Mouse (Mus musculus): Measurements from ENCODE around the gene Slc27a4. TPM values are rescaled to one million over a fixed set of nuclear protein-coding genes. Genes with fewer than 3 reads are reported as not detected.

The Slc27a4 gene
- polyA plus RNA-seq, 1 experiment, result 8.7 TPM

GRCm38 (mm10) chr2:29817426-29818232 lies 15.2 kb downstream of the Slc27a4 start:
- no peaks in the 10 kb centered on the region for H3K36me3 ChIP-seq (ENCODE audit: control insufficient read depth, insufficient read depth, low read length, poor library complexity, severe bottlenecking)
- peaks cover 6% of the 10 kb centered on the region for H3K4me1 ChIP-seq (ENCODE audit: control insufficient read depth, insufficient read depth, low read length)
- H3K9ac ChIP-seq (ENCODE audit: low read depth, poor library complexity, severe bottlenecking), result no peak overlapping the region
- TF ChIP-seq EP300 (IDR thresholded peaks at IDR 0.05; ENCODE audit: insufficient read depth, low read depth, low read length) (no peak), CTCF (IDR thresholded peaks at IDR 0.05; ENCODE audit: low read depth, low read length) (peak; percentile 72)
- no peaks in the 10 kb centered on the region for H3K9me3 ChIP-seq (replicated peaks; ENCODE audit: control insufficient read depth, insufficient read depth, low read length, poor library complexity, severe bottlenecking)
- H3K27ac ChIP-seq (ENCODE audit: insufficient read depth, low read length), result no peak overlapping the region
- H3K4me3 ChIP-seq (ENCODE audit: low read depth, low read length), result no peak overlapping the region
- H3K27me3 ChIP-seq (ENCODE audit: control insufficient read depth, insufficient read depth, low read length, poor library complexity, severe bottlenecking), result no peaks in the 10 kb centered on the region

DNA sequence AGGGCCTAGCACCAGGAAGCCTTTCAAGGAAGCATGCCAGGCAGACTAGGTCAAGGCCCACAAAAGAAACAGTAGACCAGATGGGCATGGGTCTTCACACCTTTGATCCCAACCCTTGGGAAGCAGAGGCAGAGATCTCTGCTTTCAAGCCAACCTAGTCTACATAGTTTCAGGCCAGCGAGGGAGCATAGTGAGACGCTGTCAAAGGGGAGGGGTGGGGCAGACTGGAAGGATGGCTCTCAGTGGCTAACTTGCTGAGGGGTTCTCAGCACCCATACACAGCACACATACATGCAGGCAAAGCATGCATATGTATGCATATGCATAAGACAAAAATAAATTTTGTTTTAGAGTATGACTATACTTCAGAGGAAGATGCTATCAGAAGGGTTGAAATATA lies 16.9 kb downstream of the Slc27a4 start:
- TF ChIP-seq CTCF (IDR thresholded peaks at IDR 0.05; ENCODE audit: low read depth, low read length) (no peak), EP300 (IDR thresholded peaks at IDR 0.05; ENCODE audit: insufficient read depth, low read depth, low read length) (no peak), POLR2A (IDR thresholded peaks at IDR 0.05; ENCODE audit: insufficient read depth, low read length) (no peak)
- H3K4me1 ChIP-seq (ENCODE audit: control insufficient read depth, insufficient read depth, low read length), result peaks cover 6% of the 10 kb centered on the region
- H3K36me3 ChIP-seq (ENCODE audit: control insufficient read depth, insufficient read depth, low read length, poor library complexity, severe bottlenecking), result no peaks in the 10 kb centered on the region
- H3K27ac ChIP-seq (ENCODE audit: insufficient read depth, low read length), result no peak overlapping the region
- H3K4me3 ChIP-seq (ENCODE audit: low read depth, low read length), result no peak overlapping the region
- H3K9ac ChIP-seq (ENCODE audit: low read depth, poor library complexity, severe bottlenecking), result no peak overlapping the region
- H3K9me3 ChIP-seq (replicated peaks; ENCODE audit: control insufficient read depth, insufficient read depth, low read length, poor library complexity, severe bottlenecking), result no peaks in the 10 kb centered on the region
- no peaks in the 10 kb centered on the region for H3K27me3 ChIP-seq (ENCODE audit: control insufficient read depth, insufficient read depth, low read length, poor library complexity, severe bottlenecking)

DNA sequence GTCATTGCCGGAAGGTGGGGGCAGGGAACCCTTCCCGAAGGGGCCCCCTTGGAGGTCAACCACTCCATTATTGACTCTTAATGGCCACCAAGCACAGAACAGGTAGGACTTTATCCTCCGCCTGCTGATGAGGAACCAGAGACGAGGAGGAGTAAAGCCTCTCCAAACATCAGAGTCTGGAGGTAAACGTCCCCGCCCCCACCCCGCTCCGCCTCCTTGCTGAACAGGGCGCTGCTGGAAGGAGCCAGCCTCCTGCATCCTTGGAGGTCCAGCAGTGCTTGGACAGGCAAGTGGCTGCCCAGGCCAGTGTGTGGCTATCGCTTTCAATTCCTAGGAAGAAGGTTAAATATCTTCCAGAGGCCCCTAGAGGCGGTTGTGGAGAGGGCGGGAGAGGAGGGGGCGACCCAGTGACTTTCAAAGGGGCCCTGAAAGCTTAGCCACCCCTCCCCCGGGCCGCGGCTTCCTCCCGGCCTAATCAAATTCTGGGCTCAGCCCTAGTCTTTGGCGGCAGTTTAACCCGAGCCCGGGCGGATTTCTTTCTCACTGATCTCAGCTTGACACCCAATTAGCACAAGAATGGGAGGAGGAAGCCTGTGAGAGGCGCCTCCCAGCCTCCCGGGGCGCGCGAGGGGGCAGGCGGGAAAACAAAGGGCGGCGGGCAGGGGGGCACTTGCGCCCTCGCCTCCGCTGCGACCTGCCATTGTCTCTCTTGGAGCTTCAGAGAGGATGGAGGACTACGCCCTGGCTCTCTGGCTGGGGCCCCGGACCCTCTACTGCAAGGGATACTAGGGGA lies 17.8 kb downstream of the Slc27a4 start, which contains the start of gene Urm1:
Gene Urm1, plus strand, starts transcription at position 51 of the 793 bp plus-strand sequence.
- Histone ChIP-seq H3K9ac (ENCODE audit: low read depth, poor library complexity, severe bottlenecking) (peak within 1 kb of the TSS; percentile 37; the same call in 1 of the 2 replicates), H3K36me3 (ENCODE audit: control insufficient read depth, insufficient read depth, low read length, poor library complexity, severe bottlenecking) (no peaks in the 10 kb centered on the region), H3K4me3 (ENCODE audit: low read depth, low read length) (peak within 1 kb of the TSS; percentile 48), H3K9me3 (replicated peaks; ENCODE audit: control insufficient read depth, insufficient read depth, low read length, poor library complexity, severe bottlenecking) (no peaks in the 10 kb centered on the region), H3K27me3 (ENCODE audit: control insufficient read depth, insufficient read depth, low read length, poor library complexity, severe bottlenecking) (no peaks in the 10 kb centered on the region), H3K4me1 (ENCODE audit: control insufficient read depth, insufficient read depth, low read length) (peaks cover 6% of the 10 kb centered on the region), H3K27ac (ENCODE audit: insufficient read depth, low read length) (peak within 1 kb of the TSS; percentile 93)
- TF ChIP-seq EP300 (IDR thresholded peaks at IDR 0.05; ENCODE audit: insufficient read depth, low read depth, low read length), result peak; percentile 93
- TF ChIP-seq CTCF (IDR thresholded peaks at IDR 0.05; ENCODE audit: low read depth, low read length), result no peak

DNA sequence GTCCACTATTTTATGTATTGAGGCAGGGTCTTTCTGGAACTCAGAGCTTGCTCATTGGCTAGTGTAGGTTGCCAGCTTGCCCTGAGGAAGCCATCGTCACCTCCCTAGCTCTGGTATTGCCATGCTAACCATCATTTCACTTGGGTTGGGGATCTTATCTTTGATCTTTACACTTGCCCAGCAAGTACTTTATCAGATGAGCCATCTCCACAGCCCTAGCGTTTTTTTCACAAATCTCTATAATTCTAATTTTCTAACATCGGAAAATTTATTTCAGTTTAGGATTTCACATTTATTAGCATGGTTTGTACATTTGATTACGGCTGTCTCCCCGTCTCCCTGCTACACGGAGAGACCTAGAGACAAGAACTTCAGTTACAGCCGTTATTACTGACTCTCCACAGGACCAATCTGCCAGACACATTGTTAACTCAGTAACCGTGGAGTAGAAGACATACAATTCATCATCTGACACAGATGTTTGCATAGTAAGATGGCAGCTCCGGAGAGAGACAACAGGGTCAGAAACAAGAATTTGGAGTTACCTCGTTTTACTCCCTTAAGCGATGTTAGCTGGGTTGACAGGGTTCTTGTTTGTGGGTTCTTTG lies 24.0 kb downstream of the Slc27a4 start:
- H3K36me3 ChIP-seq (ENCODE audit: control insufficient read depth, insufficient read depth, low read length, poor library complexity, severe bottlenecking), result no peaks in the 10 kb centered on the region
- H3K9ac ChIP-seq (ENCODE audit: low read depth, poor library complexity, severe bottlenecking), result peak overlapping the region; percentile 60
- TF ChIP-seq POLR2A (IDR thresholded peaks at IDR 0.05; ENCODE audit: insufficient read depth, low read length) (no peak), EP300 (IDR thresholded peaks at IDR 0.05; ENCODE audit: insufficient read depth, low read depth, low read length) (no peak), CTCF (IDR thresholded peaks at IDR 0.05; ENCODE audit: low read depth, low read length) (no peak)
- no peaks in the 10 kb centered on the region for H3K4me1 ChIP-seq (ENCODE audit: control insufficient read depth, insufficient read depth, low read length)
- peak overlapping the region; percentile 73 for H3K27ac ChIP-seq (ENCODE audit: insufficient read depth, low read length)
- no peaks in the 10 kb centered on the region for H3K9me3 ChIP-seq (replicated peaks; ENCODE audit: control insufficient read depth, insufficient read depth, low read length, poor library complexity, severe bottlenecking)
- H3K27me3 ChIP-seq (ENCODE audit: control insufficient read depth, insufficient read depth, low read length, poor library complexity, severe bottlenecking), result no peaks in the 10 kb centered on the region
- H3K4me3 ChIP-seq (ENCODE audit: low read depth, low read length), result peak overlapping the region; percentile 100

DNA sequence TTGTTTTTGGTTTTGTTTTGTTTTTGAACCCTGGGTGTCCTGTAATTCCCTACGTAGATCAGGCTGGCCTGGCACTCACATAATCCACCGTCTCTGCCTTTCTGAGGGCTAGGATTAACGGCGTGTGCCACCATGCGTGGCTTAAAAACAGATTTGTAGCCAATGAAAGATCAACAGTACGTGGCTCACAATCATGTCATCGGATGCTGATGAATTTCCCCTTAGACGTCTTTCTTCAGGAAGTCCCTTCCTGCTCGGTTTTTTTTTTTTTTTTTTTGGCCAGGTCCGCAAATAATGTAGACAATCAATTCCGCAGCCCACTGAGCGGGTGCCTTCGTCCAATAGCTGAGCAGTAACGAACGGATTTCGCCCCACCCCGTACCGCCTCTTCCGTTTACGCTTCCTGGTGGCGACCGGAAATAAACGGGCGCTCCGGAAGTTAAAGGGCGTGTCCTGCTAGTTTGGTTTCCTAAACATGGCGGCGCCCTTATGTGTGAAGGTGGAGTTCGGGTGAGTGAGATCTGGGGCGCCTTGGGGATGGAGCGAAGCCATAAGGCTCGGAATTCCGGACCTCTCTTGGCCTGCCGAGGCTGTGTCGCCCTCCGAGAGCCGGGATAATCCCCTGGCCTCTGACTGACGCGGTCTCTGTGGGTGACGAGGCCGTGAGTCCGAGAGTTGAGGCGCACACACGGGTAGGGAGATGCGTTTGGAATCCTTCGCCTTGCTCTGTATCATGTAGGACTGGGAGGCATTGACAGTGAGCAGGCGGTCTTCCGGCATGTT lies 24.7 kb downstream of the Slc27a4 start:
- no peak for TF ChIP-seq CTCF (IDR thresholded peaks at IDR 0.05; ENCODE audit: low read depth, low read length)
- TF ChIP-seq POLR2A (IDR thresholded peaks at IDR 0.05; ENCODE audit: insufficient read depth, low read length), result no peak
- TF ChIP-seq EP300 (IDR thresholded peaks at IDR 0.05; ENCODE audit: insufficient read depth, low read depth, low read length), result no peak
- H3K27me3 ChIP-seq (ENCODE audit: control insufficient read depth, insufficient read depth, low read length, poor library complexity, severe bottlenecking), result no peaks in the 10 kb centered on the region
- H3K27ac ChIP-seq (ENCODE audit: insufficient read depth, low read length), result peak overlapping the region; percentile 73
- H3K9me3 ChIP-seq (replicated peaks; ENCODE audit: control insufficient read depth, insufficient read depth, low read length, poor library complexity, severe bottlenecking), result no peaks in the 10 kb centered on the region
- H3K9ac ChIP-seq (ENCODE audit: low read depth, poor library complexity, severe bottlenecking), result peak overlapping the region; percentile 60
- H3K36me3 ChIP-seq (ENCODE audit: control insufficient read depth, insufficient read depth, low read length, poor library complexity, severe bottlenecking), result no peaks in the 10 kb centered on the region
- peak overlapping the region; percentile 100 for H3K4me3 ChIP-seq (ENCODE audit: low read depth, low read length)
- no peaks in the 10 kb centered on the region for H3K4me1 ChIP-seq (ENCODE audit: control insufficient read depth, insufficient read depth, low read length)

Data from ES-Bruce4 (cell line).